Comparison of ENCODE assay signal across 8 mouse cellular contexts in the genomic region with DNA sequence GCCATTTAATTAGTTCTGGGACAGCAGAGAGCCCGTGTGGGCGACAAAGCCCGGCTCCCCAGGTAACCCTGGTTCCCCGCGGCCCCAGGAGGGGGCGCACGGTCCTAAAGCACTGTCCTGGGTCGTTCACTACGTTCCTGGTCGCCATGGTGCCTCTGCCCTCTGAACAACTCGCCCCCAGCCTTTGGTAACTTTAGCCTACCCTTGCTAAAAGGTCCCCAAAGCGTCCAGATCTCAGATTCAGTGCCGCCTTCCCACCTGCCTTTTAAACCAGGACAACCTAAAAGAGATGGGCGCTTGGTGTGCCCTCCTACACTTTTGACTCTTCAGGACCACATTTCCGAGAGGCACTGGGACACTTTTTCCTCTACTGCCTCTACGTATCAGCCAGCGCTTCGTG. TPM values are rescaled to one million over a fixed set of nuclear protein-coding genes. Genes with fewer than 3 reads are reported as not detected.
DNase-seq lines count a peak whose midpoint lies in the region; ATAC-seq lines count a peak whose summit lies in the region.

No protein-coding gene starts in this region.

- H3K4me3 ChIP-seq in heart, embryonic 13.5 days: peak overlapping the region; percentile 36
- peak overlapping the region; percentile 26 for H3K4me3 ChIP-seq in heart, embryonic 16.5 days (ENCODE audit: low read length)
- peak overlapping the region; percentile 30 for H3K4me3 ChIP-seq in midbrain, embryonic 15.5 days

- WGBS in heart, embryonic 13.5 days: under 1% methylated on average over 18 of the region's 18 CpGs
- 1% methylated on average over 18 of the region's 18 CpGs for WGBS in heart, embryonic 16.5 days
- WGBS in midbrain, embryonic 15.5 days: under 1% methylated on average over 18 of the region's 18 CpGs

- no peaks in the 10 kb centered on the region for H3K36me3 ChIP-seq in heart, embryonic 13.5 days
- no peaks in the 10 kb centered on the region for H3K36me3 ChIP-seq in heart, embryonic 16.5 days (ENCODE audit: control insufficient read depth, insufficient read depth)
- no peaks in the 10 kb centered on the region for H3K36me3 ChIP-seq in midbrain, embryonic 15.5 days (replicated peaks)

- no peak for DNase-seq in heart, postnatal 10 days
- peak; percentile 70 for DNase-seq in R1 (ENCODE audit: low read depth, low spot score)
- DNase-seq in MN1 (ENCODE audit: low spot score): no peak
- no peak for DNase-seq in yolk sac, embryonic 10.5 days (ENCODE audit: low spot score)
- DNase-seq in frontal cortex, postnatal 10 days (ENCODE audit: low spot score in 2 of 2): no peak

- H3K27ac ChIP-seq in heart, embryonic 13.5 days (replicated peaks): no peak overlapping the region
- H3K27ac ChIP-seq in heart, embryonic 16.5 days (ENCODE audit: low read length): no peak overlapping the region
- no peak overlapping the region for H3K27ac ChIP-seq in midbrain, embryonic 15.5 days

- no peak for ATAC-seq in heart, embryonic 13.5 days (ENCODE audit: extremely low read depth, insufficient number of reproducible peaks, low FRiP score, low TSS enrichment)
- ATAC-seq in heart, embryonic 16.5 days (replicated peaks; ENCODE audit: extremely low read depth, insufficient read depth, low FRiP score): no peak
- ATAC-seq in midbrain, embryonic 15.5 days (replicated peaks): peak; percentile 80

- no peak overlapping the region for H3K9ac ChIP-seq in heart, embryonic 13.5 days
- H3K9ac ChIP-seq in heart, embryonic 16.5 days (ENCODE audit: low read length): no peak overlapping the region
- no peak overlapping the region for H3K9ac ChIP-seq in midbrain, embryonic 15.5 days

- intact Hi-C loops in heart, postnatal 10 days (cut with DNase I): no loop called here

- H3K4me2 ChIP-seq in heart, embryonic 13.5 days: peak overlapping the region; percentile 56
- H3K4me2 ChIP-seq in heart, embryonic 16.5 days (ENCODE audit: low read depth, low read length): peak overlapping the region; percentile 48
- peak overlapping the region; percentile 51 for H3K4me2 ChIP-seq in midbrain, embryonic 15.5 days

- peaks cover 18% of the 10 kb centered on the region for H3K4me1 ChIP-seq in heart, embryonic 13.5 days
- no peaks in the 10 kb centered on the region for H3K4me1 ChIP-seq in heart, embryonic 16.5 days (ENCODE audit: control insufficient read depth, insufficient read depth, low read length)
- H3K4me1 ChIP-seq in midbrain, embryonic 15.5 days: peaks cover 23% of the 10 kb centered on the region

- no peaks in the 10 kb centered on the region for H3K9me3 ChIP-seq in heart, embryonic 13.5 days
- no peaks in the 10 kb centered on the region for H3K9me3 ChIP-seq in heart, embryonic 16.5 days (replicated peaks; ENCODE audit: control insufficient read depth, low read length)
- H3K9me3 ChIP-seq in midbrain, embryonic 15.5 days: no peaks in the 10 kb centered on the region

- H3K27me3 ChIP-seq in heart, embryonic 13.5 days (replicated peaks): peaks cover 97% of the 10 kb centered on the region
- H3K27me3 ChIP-seq in heart, embryonic 16.5 days (ENCODE audit: control insufficient read depth, insufficient read depth, low read length): peaks cover 72% of the 10 kb centered on the region
- peaks cover 92% of the 10 kb centered on the region for H3K27me3 ChIP-seq in midbrain, embryonic 15.5 days (replicated peaks)

RNA-seq across cellular contexts. Expression of a gene that starts 14.3 kb away (rescaled TPM):
- polyA plus RNA-seq in heart, embryonic 13.5 days (2015; fragmentation: Nextera tagmentation; extraction: Ambion mirVana): not detected in 2 replicates
- not detected for total RNA-seq in heart, postnatal 10 days (2021)
- not detected in 2 replicates for polyA plus RNA-seq in heart, embryonic 16.5 days (2015; fragmentation: Nextera tagmentation; extraction: Ambion mirVana)
- polyA plus RNA-seq in midbrain, embryonic 15.5 days (2015; fragmentation: Nextera tagmentation; extraction: Ambion mirVana): 0.26 and 0.49 TPM in 2 replicates

RNA-seq across cellular contexts. Expression of a gene that starts 59.9 kb away (rescaled TPM):
- 35.5 and 41.5 TPM in 2 replicates for polyA plus RNA-seq in heart, embryonic 13.5 days (2015; fragmentation: Nextera tagmentation; extraction: Ambion mirVana)
- total RNA-seq in heart, postnatal 10 days (2021): 10 to 100 TPM; 39.0 to 50.1 TPM
- polyA plus RNA-seq in heart, embryonic 16.5 days (2015; fragmentation: Nextera tagmentation; extraction: Ambion mirVana): 50.6 and 52.1 TPM in 2 replicates
- polyA plus RNA-seq in midbrain, embryonic 15.5 days (2015; fragmentation: Nextera tagmentation; extraction: Ambion mirVana): 7.1 and 7.5 TPM in 2 replicates
